Mouse (Mus musculus): ENCODE results near the gene Thbs4.

The Thbs4 gene

GRCm38 (mm10) chr13:92717851-92718665 is 76.6 kb downstream of the Thbs4 start:
- CTCF ChIA-PET: no interaction called here

- CTCF ChIA-PET: no interaction called here
Measured at GRCm38 (mm10) chr13:92712619-92713018, 82.0 kb downstream of the Thbs4 start.

GRCm38 (mm10) chr13:92711821-92712220 is 82.8 kb downstream of the Thbs4 start:
- CTCF ChIA-PET: no interaction called here

GRCm38 (mm10) chr13:92710361-92710760 is 84.3 kb downstream of the Thbs4 start:
- CTCF ChIA-PET: no interaction called here

- CTCF ChIA-PET: no interaction called here
Measured at GRCm38 (mm10) chr13:92709535-92709934, 85.1 kb downstream of the Thbs4 start.

GRCm38 (mm10) chr13:92708466-92708865 is 86.2 kb downstream of the Thbs4 start:
- CTCF ChIA-PET: no interaction called here

- CTCF ChIA-PET: no interaction called here
Measured at GRCm38 (mm10) chr13:92707941-92708340, 86.7 kb downstream of the Thbs4 start.

GRCm38 (mm10) chr13:92706342-92707061 is 88.1 kb downstream of the Thbs4 start:
- CTCF ChIA-PET: no interaction called here

- CTCF ChIA-PET: no interaction called here
Measured at GRCm38 (mm10) chr13:92705016-92705535, 89.5 kb downstream of the Thbs4 start.

GRCm38 (mm10) chr13:92704189-92704588 is 90.4 kb downstream of the Thbs4 start:
- CTCF ChIA-PET: no interaction called here

- CTCF ChIA-PET: no interaction called here
Measured at GRCm38 (mm10) chr13:92703241-92704027, 91.2 kb downstream of the Thbs4 start.

GRCm38 (mm10) chr13:92702035-92702434 is 92.6 kb downstream of the Thbs4 start:
- CTCF ChIA-PET: no interaction called here
